Mouse (Mus musculus) c-Kit-negative CD71-positive TER-119-positive erythroid progenitor cells, embryonic 14.5 days (primary cell): ENCODE measurements around the gene Luc7l3.
"Not testable (repeated sequence)": the region's sequence is repeated elsewhere in the genome, so short reads cannot be mapped to it uniquely, and the experiment has no call there.

Experiments used
- DNase-seq: peaks from one replicate; pipeline ENCODE4 v3.0.0-alpha.2; 2013; ENCODE audit warnings: low read depth, low spot score

Gene Luc7l3

DNA sequence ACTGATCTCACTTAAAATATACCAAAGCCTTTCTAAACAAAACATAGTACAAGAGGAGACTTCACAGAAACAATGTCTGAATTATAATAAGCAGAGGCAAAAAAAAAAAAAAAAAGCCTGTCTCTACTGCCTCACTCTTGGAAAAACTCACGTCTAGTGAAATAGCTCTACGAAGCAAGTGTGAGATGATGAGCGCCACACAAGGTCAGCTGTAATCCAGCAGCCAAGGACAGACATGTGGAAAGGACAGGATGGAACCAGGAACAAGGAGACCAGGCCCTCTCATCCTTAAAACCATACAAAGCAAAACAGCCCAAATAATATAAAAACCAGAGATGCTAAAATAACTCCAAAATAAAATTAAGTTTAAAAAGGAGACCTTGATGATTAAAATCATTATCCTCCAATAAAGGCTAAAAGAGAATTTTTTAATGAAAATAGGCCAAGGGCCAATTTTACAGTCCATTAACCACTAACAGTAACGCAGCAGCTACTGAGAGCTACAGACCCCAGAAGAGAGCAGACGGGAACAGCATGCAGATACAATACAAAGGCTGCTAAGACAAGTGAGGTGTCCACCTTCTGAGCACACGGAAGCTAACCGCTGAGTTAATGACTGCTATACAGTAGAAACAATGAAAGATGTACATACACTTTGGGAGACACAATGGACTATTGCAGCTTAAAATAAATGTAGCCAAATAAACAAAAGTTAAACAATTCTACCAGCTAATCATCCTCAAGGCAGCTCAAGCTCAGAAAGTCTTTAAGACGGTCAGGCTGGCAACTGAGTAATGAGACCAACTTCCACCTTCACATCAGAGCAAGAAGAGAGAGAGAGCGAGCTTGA is 26.6 kb downstream of the Luc7l3 start:
- no peak for DNase-seq

DNA sequence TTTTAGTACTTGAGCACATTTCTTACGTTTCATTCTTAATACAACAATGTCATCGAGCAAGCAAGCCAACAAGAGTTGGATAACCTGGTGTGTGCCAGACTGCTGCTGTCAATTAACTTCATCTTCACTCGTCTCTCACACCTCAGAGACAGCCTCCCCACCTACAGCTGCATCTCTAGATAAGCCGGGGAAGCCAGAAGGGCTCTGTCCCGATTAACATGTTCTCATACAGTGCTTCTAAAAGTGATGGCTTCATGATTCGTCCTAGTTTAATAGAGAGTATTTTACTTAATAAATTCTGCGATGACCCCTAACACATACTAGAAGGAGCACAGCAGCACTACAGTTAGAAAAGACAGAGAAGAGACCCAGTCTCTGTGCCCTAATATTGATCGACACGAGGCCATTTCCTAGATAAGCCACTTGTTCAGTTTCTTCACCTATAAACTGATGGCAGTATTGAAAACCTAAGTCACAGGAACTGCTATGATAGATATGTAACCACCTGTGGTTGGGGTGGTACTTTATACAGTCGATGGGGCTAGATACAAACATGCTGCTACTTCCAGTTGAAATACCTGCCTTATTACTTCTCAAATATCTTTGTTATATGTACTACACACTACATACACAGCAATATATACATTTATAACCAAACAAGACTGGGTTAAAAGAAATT is 31.6 kb downstream of the Luc7l3 start:
- DNase-seq: peak; percentile 70

DNA sequence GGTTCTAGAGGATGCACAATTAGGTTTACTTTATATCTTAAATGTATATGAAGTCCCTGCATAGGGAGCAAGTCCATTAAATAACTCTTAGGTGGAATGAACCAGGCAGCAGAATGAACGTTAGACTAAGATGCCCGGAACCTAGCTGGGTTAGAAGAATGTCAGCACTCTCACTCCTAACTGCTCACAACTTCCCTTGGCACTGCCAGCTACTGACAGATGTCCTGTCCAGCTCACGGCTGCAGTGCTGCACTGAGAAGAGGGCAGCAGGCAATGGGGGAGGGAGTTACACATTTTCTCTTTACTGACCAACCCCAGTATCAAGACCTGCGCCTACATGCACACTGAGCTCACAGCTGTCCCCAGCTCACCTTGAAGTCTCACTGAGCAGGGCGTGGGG is 34.7 kb downstream of the Luc7l3 start:
- no peak for DNase-seq

- no peak for DNase-seq
Measured at GRCm38 (mm10) chr11:94285886-94286574, 35.8 kb downstream of the Luc7l3 start.

DNA sequence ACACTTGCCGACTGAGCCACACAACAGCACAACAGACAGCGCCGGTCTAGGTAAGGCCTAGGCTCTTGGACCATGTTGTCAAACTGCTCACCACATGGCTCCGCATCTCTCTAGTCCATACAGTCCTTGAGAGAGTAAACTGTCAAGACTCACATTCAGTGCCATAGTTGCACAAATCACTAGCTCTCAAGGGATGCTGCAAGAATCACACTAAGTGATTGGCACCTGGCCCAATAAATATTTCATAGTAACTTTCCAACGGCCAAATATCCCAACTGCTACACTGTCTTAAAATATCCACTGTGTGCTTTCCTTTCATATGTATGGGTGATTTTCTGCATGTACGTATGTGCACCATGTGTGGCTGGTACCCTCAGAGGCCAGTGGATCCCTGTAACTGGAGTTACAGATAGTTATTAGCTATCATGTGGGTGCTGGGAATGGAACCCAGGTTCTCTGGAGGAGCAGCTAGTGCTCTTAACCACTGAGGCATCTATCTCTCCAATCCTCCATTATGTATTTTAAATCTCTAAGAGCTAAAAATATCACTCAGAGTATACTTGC is 38.2 kb downstream of the Luc7l3 start:
- no peak for DNase-seq

GRCm38 (mm10) chr11:94282291-94282690 is 39.5 kb downstream of the Luc7l3 start:
- no peak for DNase-seq

DNA sequence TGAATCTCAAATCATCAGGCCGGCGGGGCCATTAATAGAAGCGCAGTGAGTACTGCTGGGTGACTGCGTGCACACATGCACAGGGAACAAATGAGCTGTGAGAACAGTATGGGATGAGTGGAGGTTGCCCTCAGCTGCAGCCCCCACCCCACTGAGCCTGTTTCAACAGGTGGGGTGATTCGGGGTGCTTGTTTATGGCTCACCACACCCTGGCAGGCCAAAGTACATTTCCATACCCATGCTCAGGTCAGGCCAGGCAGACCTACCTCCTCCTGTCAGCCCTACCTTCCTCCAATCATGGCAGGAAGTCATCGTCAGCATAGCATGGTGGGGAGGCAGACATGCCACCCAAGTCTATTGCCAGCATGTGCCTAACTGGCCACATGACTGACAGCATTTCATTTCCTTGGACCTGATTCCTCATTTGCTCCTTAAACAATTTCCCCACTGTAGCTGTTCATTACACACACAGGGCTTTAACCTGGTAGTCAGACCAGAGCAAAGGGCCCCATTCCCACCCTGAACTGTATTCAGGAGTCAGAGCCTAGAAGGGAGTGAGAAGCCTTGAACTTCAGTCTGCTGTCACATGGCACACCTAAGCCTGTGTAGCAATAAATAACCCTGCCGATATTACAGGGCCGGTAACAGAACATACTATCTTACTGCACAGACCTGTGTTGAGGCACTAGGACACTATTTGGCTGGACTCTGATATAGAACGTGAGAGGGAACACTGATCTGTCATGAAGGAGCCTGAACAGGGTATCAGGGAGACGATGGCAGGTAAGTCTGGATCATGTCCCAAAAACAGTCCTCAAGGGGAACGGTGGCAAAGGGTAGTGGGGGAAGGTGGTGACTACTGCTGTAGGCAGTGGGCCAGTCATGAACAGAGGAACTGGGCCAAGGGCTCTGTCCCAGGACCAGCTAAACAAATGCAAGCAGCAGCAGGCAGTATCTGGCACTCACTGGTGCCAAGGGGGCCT is 40.3 kb downstream of the Luc7l3 start, which contains the start of gene Gm21885:
Gm21885 (plus strand) TSS at position 675 of the 983 bp plus-strand sequence.
- no peak for DNase-seq

- DNase-seq: peak; percentile 81
Measured at GRCm38 (mm10) chr11:94276869-94277337, 44.9 kb downstream of the Luc7l3 start.

DNA sequence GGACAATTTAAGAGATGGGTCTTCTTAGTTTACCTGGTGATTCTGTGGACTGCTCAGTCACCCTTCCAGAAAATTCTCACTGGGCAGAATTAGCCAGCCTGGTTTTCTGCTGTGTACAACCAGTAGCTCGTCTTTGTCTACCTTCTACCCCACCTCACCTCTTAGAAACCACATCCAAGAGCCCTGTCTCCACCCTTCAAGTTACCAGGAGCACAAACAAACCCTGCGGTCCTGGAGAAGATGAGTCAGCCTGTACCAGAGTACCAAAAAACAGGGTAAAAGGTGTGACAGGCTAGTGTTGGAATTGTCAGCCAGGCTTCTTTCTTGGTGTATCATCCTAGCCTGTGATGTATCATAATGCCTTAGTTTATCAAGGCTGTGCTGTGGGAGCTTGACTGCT is 46.1 kb downstream of the Luc7l3 start:
- no peak for DNase-seq

GRCm38 (mm10) chr11:94275226-94275625 is 46.6 kb downstream of the Luc7l3 start:
- no peak for DNase-seq

DNA sequence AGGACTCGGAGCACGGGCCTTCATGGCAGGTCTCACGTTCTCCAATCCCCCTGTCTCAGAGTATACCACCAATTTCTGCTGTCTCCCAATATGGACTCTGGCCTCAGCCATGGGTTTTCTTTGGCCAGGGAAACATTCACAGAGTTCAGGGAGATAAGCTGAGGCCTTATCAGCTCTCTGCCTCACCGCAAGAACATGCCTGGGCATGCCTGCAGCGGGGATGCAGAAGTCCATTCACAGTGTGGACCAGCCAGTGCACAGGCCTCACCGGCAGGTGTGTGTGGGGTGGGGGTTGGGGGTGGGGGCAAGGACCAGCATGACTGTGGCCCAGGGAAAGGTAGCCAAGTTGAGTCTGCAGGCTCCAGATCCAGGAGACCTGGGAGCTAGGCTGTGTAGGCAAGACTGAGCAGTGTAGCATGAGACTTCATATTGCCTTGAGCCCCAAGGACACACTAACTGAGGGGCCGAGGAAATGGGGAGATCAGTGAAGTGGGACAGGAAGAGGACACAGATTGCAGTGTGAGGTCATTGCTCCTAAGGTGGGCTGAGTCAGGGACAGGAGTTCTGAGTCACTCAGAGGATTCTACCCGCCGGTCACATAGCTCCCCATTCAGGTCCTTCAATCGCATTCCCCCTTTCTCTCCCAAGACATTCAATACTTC is 47.5 kb downstream of the Luc7l3 start:
- no peak for DNase-seq

- no peak for DNase-seq
Measured at GRCm38 (mm10) chr11:94272960-94273927, 48.5 kb downstream of the Luc7l3 start.

- DNase-seq: no peak
Measured at GRCm38 (mm10) chr11:94271015-94271414, 50.8 kb downstream of the Luc7l3 start.

GRCm38 (mm10) chr11:94269906-94270305 is 51.9 kb downstream of the Luc7l3 start:
- DNase-seq: no peak

DNA sequence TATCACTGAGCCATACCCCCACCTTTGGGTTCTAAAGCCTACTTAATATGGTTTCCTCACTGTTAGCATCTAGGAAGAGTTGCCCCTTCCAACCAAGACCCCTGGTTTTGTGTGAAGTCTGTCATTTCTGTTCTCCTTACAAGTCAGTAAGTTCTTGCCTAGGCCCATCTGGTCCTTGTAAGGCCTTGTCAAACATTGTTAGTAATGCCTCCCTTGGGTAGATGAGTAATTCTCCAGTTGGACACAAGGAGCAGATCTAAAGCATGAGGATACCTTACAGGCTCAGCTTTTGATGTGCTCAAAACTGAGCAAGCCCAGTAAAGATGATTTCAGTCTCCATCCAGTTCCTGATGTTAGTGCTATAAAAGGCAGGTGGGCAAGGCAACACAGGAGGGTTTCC is 53.0 kb downstream of the Luc7l3 start:
- no peak for DNase-seq

DNA sequence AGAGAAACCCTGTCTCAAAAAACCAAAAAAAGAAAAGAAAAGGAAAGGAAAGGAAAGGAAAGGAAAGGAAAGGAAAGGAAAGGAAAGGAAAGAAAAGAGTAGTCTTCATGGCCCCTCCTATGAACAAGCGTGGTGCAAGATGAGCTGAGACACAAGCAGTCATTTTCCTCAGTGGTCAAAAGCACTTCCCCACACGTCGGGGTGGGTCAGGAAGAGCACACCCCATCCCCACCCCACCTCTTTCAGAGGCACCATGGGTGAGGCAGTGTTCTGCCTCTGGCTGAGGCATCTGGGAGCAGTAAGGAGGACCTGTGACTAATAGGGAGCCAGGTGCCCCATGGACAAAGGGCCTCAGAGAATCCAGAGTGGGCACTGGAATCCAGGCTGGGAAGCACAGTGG is 55.6 kb downstream of the Luc7l3 start:
- DNase-seq: not testable (repeated sequence)

- DNase-seq: no peak
Measured at GRCm38 (mm10) chr11:94265134-94265785, 56.5 kb downstream of the Luc7l3 start.

GRCm38 (mm10) chr11:94261585-94262370 is 60.0 kb downstream of the Luc7l3 start:
- peak; percentile 47 for DNase-seq
